Mouse (Mus musculus): Measurements from ENCODE around the gene Agpat4.

DNA sequence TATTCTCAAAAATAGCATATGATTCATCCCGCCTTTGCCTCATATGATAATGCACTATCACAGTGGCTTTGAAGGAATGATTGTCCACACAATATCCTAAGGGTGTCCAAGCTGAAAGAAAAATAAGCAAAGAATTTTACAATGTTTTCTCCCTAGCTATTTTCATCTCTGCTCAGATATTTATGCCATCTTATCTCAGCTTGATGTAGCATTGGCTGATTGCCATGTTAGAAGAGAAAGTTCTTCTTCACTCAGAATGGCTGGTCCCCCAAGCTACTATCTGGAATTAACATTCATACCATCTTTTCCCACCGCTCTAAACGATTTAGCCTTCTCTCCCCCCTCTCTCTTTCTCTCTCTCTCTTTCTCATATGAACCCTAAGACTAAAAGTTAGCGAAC lies 29.3 kb downstream of the Agpat4 start:
- TF ChIP-seq ZNF384 (IDR thresholded peaks at IDR 0.05; ENCODE audit: low read depth, low read length) (no peak), HCFC1 (IDR thresholded peaks at IDR 0.05; ENCODE audit: borderline replicate concordance, insufficient read depth, low read length) (no peak), ZC3H11A (IDR thresholded peaks at IDR 0.05; ENCODE audit: borderline replicate concordance, low read depth, low read length) (no peak)

Data from ES-E14 (cell line).